Mouse (Mus musculus) small intestine, adult 2 months (tissue): ENCODE data around the gene Dgkg.

Experiments used
- CTCF ChIP-seq: fragments of 200-500 bp; IDR thresholded peaks from 2 replicates; pipeline ENCODE4 v1.5.1; 2012; ENCODE audit warnings: low read depth, mild to moderate bottlenecking, control low read depth, inconsistent platforms, low read length, moderate library complexity, mixed read lengths; ENCODE audit not compliant: insufficient replicate concordance, insufficient read length; ENCODE audit errors: extremely low read depth
- POLR2A ChIP-seq: fragments of 200-500 bp; IDR thresholded peaks from 2 replicates; pipeline ENCODE4 v1.6.1; 2012; ENCODE audit warnings: low read depth, mild to moderate bottlenecking, control low read depth, inconsistent platforms, low read length, moderate library complexity

- TF ChIP-seq CTCF (no peak), POLR2A (no peak)
Observed at GRCm38 (mm10) chr16:22501855-22502254, 155.2 kb downstream of the Dgkg start.
